Mouse (Mus musculus): Measurements from ENCODE around the gene Cdkn1a. TPM values are rescaled to one million over a fixed set of nuclear protein-coding genes. Genes with fewer than 3 reads are reported as not detected.

Cdkn1a gene
- polyA plus RNA-seq (2014; fragmentation: Illumina TruSeq; extraction: RNeasy Lipid Tissue Mini Kit (QIAGEN cat#74804); ENCODE audit: low read depth, low replicate concordance), result 46.2 TPM

DNA sequence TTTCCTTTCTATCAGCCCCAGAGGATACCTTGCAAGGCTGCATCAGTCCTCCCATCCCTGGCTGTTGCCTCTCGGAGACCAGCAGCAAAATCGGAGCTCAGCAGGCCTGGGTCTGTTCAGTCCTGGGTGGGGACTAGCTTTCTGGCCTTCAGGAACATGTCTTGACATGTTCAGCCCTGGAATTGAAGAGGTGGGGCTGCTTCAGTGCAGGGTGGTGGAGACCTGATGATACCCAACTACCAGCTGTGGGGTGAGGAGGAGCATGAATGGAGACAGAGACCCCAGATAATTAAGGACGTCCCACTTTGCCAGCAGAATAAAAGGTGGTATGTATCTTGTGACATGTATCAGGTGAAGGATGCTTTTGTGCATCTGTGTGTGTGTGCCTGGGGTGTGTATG lies at the start of gene Cdkn1a:
TSS of gene Cdkn1a (plus strand) at position 201 of the 400 bp plus-strand sequence.

DNA sequence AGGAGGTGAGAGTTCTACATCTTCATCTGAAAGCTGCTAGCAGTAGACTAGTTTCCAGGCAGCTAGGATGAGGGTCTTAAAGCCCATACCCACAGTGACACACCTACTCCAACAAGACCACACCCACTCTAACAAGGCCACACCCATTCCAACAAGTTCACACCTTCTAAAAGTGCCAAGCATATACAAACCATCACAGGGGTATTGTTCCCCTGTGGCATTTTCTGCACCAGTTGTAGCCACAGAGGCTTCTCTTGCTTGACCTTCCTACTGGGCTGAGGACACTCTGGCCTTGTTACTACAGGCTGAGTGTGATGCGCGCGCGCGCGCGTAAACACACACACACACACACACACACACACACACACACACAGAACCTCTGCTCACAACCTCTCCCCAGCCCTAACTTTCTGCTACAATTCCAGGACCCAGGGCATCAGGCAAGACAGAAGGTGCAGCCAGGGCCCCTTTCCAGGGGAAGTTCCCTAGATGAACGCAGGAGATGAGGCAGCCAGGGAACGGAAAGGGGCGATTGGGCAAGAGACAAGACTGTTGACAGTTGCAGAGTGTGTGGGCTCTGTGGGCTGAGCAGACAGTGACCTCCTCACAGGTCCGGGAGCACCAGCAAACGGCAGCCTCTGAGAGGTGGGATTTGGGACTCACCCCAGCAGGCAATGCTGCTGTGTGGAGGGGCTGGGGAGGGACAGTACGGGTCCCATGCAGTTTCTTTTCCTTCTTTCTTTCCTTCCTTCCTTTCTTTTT lies 23.0 kb downstream of the Cdkn1a start, which contains the start of gene Rab44:
TSS of gene Rab44 (plus strand) at position 555 of the 762 bp plus-strand sequence.

Other genes with a start within 250 kb of the Cdkn1a start
- gene Pnpla1, start 232.6 kb upstream of the Cdkn1a start, polyA plus RNA-seq (2014; fragmentation: Illumina TruSeq; extraction: RNeasy Lipid Tissue Mini Kit (QIAGEN cat#74804); ENCODE audit: low read depth, low replicate concordance), result not detected
- gene 4930539E08Rik, start 175.7 kb upstream of the Cdkn1a start, polyA plus RNA-seq (2014; fragmentation: Illumina TruSeq; extraction: RNeasy Lipid Tissue Mini Kit (QIAGEN cat#74804); ENCODE audit: low read depth, low replicate concordance), result not detected
- not detected for gene Pxt1, start 147.1 kb upstream of the Cdkn1a start, polyA plus RNA-seq (2014; fragmentation: Illumina TruSeq; extraction: RNeasy Lipid Tissue Mini Kit (QIAGEN cat#74804); ENCODE audit: low read depth, low replicate concordance)
- 42.3 TPM for gene Kctd20, start 139.0 kb upstream of the Cdkn1a start, polyA plus RNA-seq (2014; fragmentation: Illumina TruSeq; extraction: RNeasy Lipid Tissue Mini Kit (QIAGEN cat#74804); ENCODE audit: low read depth, low replicate concordance)
- 94.6 TPM for gene Stk38, start 83.0 kb upstream of the Cdkn1a start, polyA plus RNA-seq (2014; fragmentation: Illumina TruSeq; extraction: RNeasy Lipid Tissue Mini Kit (QIAGEN cat#74804); ENCODE audit: low read depth, low replicate concordance)
- gene Srsf3, start 58.3 kb upstream of the Cdkn1a start, polyA plus RNA-seq (2014; fragmentation: Illumina TruSeq; extraction: RNeasy Lipid Tissue Mini Kit (QIAGEN cat#74804); ENCODE audit: low read depth, low replicate concordance), result 414 TPM
- not detected for gene Rab44, start 23.2 kb downstream of the Cdkn1a start, polyA plus RNA-seq (2014; fragmentation: Illumina TruSeq; extraction: RNeasy Lipid Tissue Mini Kit (QIAGEN cat#74804); ENCODE audit: low read depth, low replicate concordance)
- not detected for gene Cpne5, start 147.2 kb downstream of the Cdkn1a start, polyA plus RNA-seq (2014; fragmentation: Illumina TruSeq; extraction: RNeasy Lipid Tissue Mini Kit (QIAGEN cat#74804); ENCODE audit: low read depth, low replicate concordance)
- gene Ppil1, start 173.2 kb downstream of the Cdkn1a start, polyA plus RNA-seq (2014; fragmentation: Illumina TruSeq; extraction: RNeasy Lipid Tissue Mini Kit (QIAGEN cat#74804); ENCODE audit: low read depth, low replicate concordance), result 13.9 TPM
- 103 TPM for gene BC004004, start 177.8 kb downstream of the Cdkn1a start, polyA plus RNA-seq (2014; fragmentation: Illumina TruSeq; extraction: RNeasy Lipid Tissue Mini Kit (QIAGEN cat#74804); ENCODE audit: low read depth, low replicate concordance)
- not detected for gene Pi16, start 226.7 kb downstream of the Cdkn1a start, polyA plus RNA-seq (2014; fragmentation: Illumina TruSeq; extraction: RNeasy Lipid Tissue Mini Kit (QIAGEN cat#74804); ENCODE audit: low read depth, low replicate concordance)

Data from adrenal gland, adult 10 weeks (tissue).